Mouse (Mus musculus) ES-Bruce4 (cell line): ENCODE results near the gene Akt2. TPM values are rescaled to one million over a fixed set of nuclear protein-coding genes. Genes with fewer than 3 reads are reported as not detected.

Experiments
- H3K27ac ChIP-seq: 2 replicates; pipeline ENCODE4 v1.5.1; 2012; ENCODE audit warnings: low read length, inconsistent platforms; ENCODE audit not compliant: insufficient read depth
- H3K27me3 ChIP-seq: 2 replicates; pipeline ENCODE4 v1.6.1; 2012; ENCODE audit warnings: mild to moderate bottlenecking, low read length, inconsistent platforms; ENCODE audit not compliant: control insufficient read depth, poor library complexity, insufficient read depth, severe bottlenecking
- H3K36me3 ChIP-seq: 2 replicates; pipeline ENCODE4 v1.6.1; 2012; ENCODE audit warnings: inconsistent platforms, mild to moderate bottlenecking, low read length, moderate library complexity; ENCODE audit not compliant: control insufficient read depth, poor library complexity, insufficient read depth, severe bottlenecking
- H3K4me1 ChIP-seq: one replicate; pipeline ENCODE4 v1.8.1; 2011; ENCODE audit warnings: low read length; ENCODE audit not compliant: control insufficient read depth, insufficient read depth
- H3K4me3 ChIP-seq: 2 replicates; pipeline ENCODE4 v1.5.1; 2011; ENCODE audit warnings: low read depth, mild to moderate bottlenecking, low read length
- H3K9ac ChIP-seq: 2 replicates; pipeline ENCODE4 v1.6.1; 2012; ENCODE audit warnings: low read depth, mild to moderate bottlenecking, inconsistent platforms; ENCODE audit not compliant: poor library complexity, severe bottlenecking
- H3K9me3 ChIP-seq: replicated peaks from 2 replicates; pipeline ENCODE4 v1.6.1; 2012; ENCODE audit warnings: mild to moderate bottlenecking, low read length, inconsistent platforms; ENCODE audit not compliant: control insufficient read depth, poor library complexity, insufficient read depth, severe bottlenecking
- CTCF ChIP-seq: IDR thresholded peaks from one replicate; pipeline ENCODE4 v1.8.1; 2011; ENCODE audit warnings: low read depth, low read length
- EP300 ChIP-seq: IDR thresholded peaks from 2 replicates; pipeline ENCODE4 v1.6.1; 2011; ENCODE audit warnings: low read depth, low read length; ENCODE audit not compliant: insufficient read depth
- POLR2A ChIP-seq: IDR thresholded peaks from one replicate; pipeline ENCODE4 v1.8.1; 2011; ENCODE audit warnings: low read length; ENCODE audit not compliant: insufficient read depth
- polyA plus RNA-seq: library from polyadenylated mRNA; stranded (reverse); fragments of >200 nt; gene quantifications from 2 replicates; pipeline ENCODE4 v1.2.4, GENCODE M21; 2011; ENCODE audit warnings: low read depth; ENCODE audit not compliant: missing spikeins, insufficient read depth, insufficient read length

Gene Akt2
- polyA plus RNA-seq, 1 experiment, result 38.7 TPM

GRCm38 (mm10) chr7:27580380-27581174 is 10.8 kb upstream of the Akt2 start:
- Histone ChIP-seq H3K36me3 (peaks cover 28% of the 10 kb centered on the region), H3K4me3 (no peak overlapping the region), H3K4me1 (no peaks in the 10 kb centered on the region), H3K9me3 (no peaks in the 10 kb centered on the region), H3K27ac (no peak overlapping the region), H3K27me3 (no peaks in the 10 kb centered on the region), H3K9ac (no peak overlapping the region)
- TF ChIP-seq CTCF, result no peak
- TF ChIP-seq POLR2A, result no peak
- no peak for TF ChIP-seq EP300

GRCm38 (mm10) chr7:27586861-27587260 is 4.5 kb upstream of the Akt2 start:
- no peak overlapping the region for H3K4me3 ChIP-seq
- no peaks in the 10 kb centered on the region for H3K27me3 ChIP-seq
- H3K36me3 ChIP-seq, result 0 out of 2 replicates have a peak, but pooled peaks cover 4% of the 10 kb centered on the region
- H3K4me1 ChIP-seq, result no peaks in the 10 kb centered on the region
- H3K27ac ChIP-seq, result peak overlapping the region; percentile 98
- 0 out of 2 replicates have a peak overlapping the region, but pooled peaks have one; percentile 35 for H3K9ac ChIP-seq
- TF ChIP-seq POLR2A, result no peak
- TF ChIP-seq EP300, result no peak
- no peak for TF ChIP-seq CTCF
- no peaks in the 10 kb centered on the region for H3K9me3 ChIP-seq

DNA sequence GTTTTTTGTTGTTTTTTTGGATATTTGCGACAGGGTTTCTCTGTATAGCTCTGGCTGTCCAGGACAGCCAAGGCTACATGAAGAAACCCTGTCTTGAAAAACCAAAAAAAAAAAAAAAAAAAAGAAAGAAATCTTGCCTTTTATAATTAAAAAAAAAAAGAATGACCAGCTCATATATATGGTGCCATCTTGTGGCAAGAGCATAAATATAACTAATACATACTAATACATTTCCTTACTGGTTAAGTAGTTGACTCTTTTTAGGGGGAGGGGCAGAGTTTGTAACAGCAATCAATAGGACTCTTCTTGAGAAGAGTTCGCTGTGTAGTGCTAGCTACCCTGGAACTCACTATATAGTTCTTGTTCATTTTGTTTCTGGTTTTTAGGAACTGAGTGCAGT is 3.6 kb upstream of the Akt2 start:
- no peak overlapping the region for H3K4me3 ChIP-seq
- no peaks in the 10 kb centered on the region for H3K27me3 ChIP-seq
- 0 out of 2 replicates have a peak, but pooled peaks cover 4% of the 10 kb centered on the region for H3K36me3 ChIP-seq
- peak overlapping the region; percentile 98 for H3K27ac ChIP-seq
- H3K4me1 ChIP-seq, result no peaks in the 10 kb centered on the region
- no peaks in the 10 kb centered on the region for H3K9me3 ChIP-seq
- H3K9ac ChIP-seq, result no peak overlapping the region
- TF ChIP-seq EP300, result no peak
- no peak for TF ChIP-seq POLR2A
- no peak for TF ChIP-seq CTCF

GRCm38 (mm10) chr7:27590088-27590487 is 1.3 kb upstream of the Akt2 start:
- H3K9me3 ChIP-seq, result no peaks in the 10 kb centered on the region

DNA sequence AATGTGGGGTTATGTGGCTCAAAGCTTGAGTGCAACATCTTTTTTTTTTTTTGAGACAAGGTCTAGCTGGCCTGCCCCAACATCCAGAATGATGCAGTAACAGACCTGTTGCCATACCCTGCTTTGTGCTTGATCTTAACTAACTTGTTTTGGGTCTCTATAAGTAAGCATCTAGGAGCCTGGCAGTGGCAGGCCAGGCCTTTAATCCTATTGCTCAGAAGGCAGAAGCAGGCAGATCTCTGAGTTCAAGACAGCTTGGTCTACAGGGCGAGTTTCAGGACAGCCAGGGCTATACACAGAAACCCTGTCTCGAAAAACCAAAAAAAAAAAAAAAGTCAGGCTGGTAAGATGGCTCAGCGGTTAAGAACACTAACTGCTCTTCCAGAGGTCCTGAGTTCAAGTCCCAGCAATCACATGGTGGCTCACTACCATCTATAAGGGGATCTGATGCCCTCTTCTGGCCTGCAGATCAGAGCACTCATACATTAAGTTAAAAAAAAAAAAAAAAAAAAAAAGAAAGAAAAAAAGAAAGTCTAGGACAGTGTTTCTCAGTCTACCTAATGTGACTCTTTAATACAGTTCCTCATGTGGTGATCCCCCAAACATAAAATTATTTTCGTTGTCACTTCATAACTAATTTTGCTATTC is 662 bp upstream of the Akt2 start:
- no peaks in the 10 kb centered on the region for H3K27me3 ChIP-seq

More at GRCm38 (mm10) chr7:27590088-27590487, 1.3 kb upstream of the Akt2 start:
- peaks cover 5% of the 10 kb centered on the region; the same call in 1 of the 2 replicates for H3K36me3 ChIP-seq
- no peaks in the 10 kb centered on the region for H3K27me3 ChIP-seq
- H3K9ac ChIP-seq, result no peak overlapping the region
- TF ChIP-seq EP300, result no peak
- TF ChIP-seq CTCF, result no peak
- TF ChIP-seq POLR2A, result no peak
- peaks cover 3% of the 10 kb centered on the region for H3K4me1 ChIP-seq
- H3K4me3 ChIP-seq, result no peak overlapping the region
- no peak overlapping the region for H3K27ac ChIP-seq

More for the DNA sequence above, 662 bp upstream of the Akt2 start:
- peaks cover 3% of the 10 kb centered on the region for H3K4me1 ChIP-seq
- peaks cover 3% of the 10 kb centered on the region; the same call in 1 of the 2 replicates for H3K36me3 ChIP-seq
- no peak for TF ChIP-seq EP300
- no peak for TF ChIP-seq POLR2A
- TF ChIP-seq CTCF, result no peak
- H3K9ac ChIP-seq, result peak overlapping the region; percentile 72
- H3K4me3 ChIP-seq, result no peak overlapping the region
- H3K27ac ChIP-seq, result peak overlapping the region; percentile 64
- no peaks in the 10 kb centered on the region for H3K9me3 ChIP-seq
